Mouse (Mus musculus) liver, embryonic 13.5 days (tissue): ENCODE measurements around the gene Pbx1. TPM values are rescaled to one million over a fixed set of nuclear protein-coding genes. Genes with fewer than 3 reads are reported as not detected.

ENCODE experiments used
- ATAC-seq: fragments of 200-750 bp; cut with Nextera tagmentation; 2 replicates; pipeline ENCODE4 v1.8.0; 2017; ENCODE audit warnings: low read depth, mild to moderate bottlenecking, moderate number of reproducible peaks, moderate library complexity
- DNase-seq: peaks from one replicate; pipeline ENCODE4 v3.0.0; 2022
- H3K27ac ChIP-seq: fragments of 300-500 bp; sonication (generic); 2 replicates; pipeline ENCODE4 v1.5.1; 2015; ENCODE audit warnings: moderate library complexity, mild to moderate bottlenecking, inconsistent platforms
- H3K27me3 ChIP-seq: fragments of 300-500 bp; sonication (generic); 2 replicates; pipeline ENCODE4 v1.6.1; 2015; ENCODE audit warnings: mild to moderate bottlenecking, inconsistent platforms
- H3K36me3 ChIP-seq: fragments of 300-500 bp; sonication (generic); 2 replicates; pipeline ENCODE4 v1.6.1; 2015; ENCODE audit warnings: mild to moderate bottlenecking, inconsistent platforms
- H3K4me1 ChIP-seq: fragments of 300-500 bp; sonication (generic); replicated peaks from 2 replicates; pipeline ENCODE4 v1.6.1; 2015; ENCODE audit warnings: inconsistent platforms
- H3K4me2 ChIP-seq: fragments of 300-500 bp; sonication (generic); 2 replicates; pipeline ENCODE4 v1.6.1; 2015; ENCODE audit warnings: inconsistent platforms, mild to moderate bottlenecking, moderate library complexity
- H3K4me3 ChIP-seq: fragments of 300-500 bp; sonication (generic); replicated peaks from 2 replicates; pipeline ENCODE4 v1.5.1; 2015; ENCODE audit warnings: mild to moderate bottlenecking, inconsistent platforms
- H3K9ac ChIP-seq: fragments of 300-500 bp; sonication (generic); 2 replicates; pipeline ENCODE4 v1.6.1; 2015; ENCODE audit warnings: mild to moderate bottlenecking, inconsistent platforms
- H3K9me3 ChIP-seq: fragments of 300-500 bp; sonication (generic); replicated peaks from 2 replicates; pipeline ENCODE4 v1.6.1; 2016; ENCODE audit warnings: inconsistent platforms
- WGBS: fragments of 180-500 bp; shearing (Covaris S2); methylation state at CpG from one replicate; pipeline ENCODE4 v1.1.7; 2015; ENCODE audit not compliant: insufficient replicate concordance; 5-methylcytosine and 5-hydroxymethylcytosine counted together
- polyA plus RNA-seq: library from polyadenylated mRNA; unstranded; fragments of >200 nt; fragmentation: Nextera tagmentation; extraction: Ambion mirVana; gene quantifications from 2 replicates; pipeline ENCODE4 v1.2.1, GENCODE M21; 2015

Pbx1 gene
- polyA plus RNA-seq, 1 experiment from 2014 or later, result 3.2 TPM

DNA sequence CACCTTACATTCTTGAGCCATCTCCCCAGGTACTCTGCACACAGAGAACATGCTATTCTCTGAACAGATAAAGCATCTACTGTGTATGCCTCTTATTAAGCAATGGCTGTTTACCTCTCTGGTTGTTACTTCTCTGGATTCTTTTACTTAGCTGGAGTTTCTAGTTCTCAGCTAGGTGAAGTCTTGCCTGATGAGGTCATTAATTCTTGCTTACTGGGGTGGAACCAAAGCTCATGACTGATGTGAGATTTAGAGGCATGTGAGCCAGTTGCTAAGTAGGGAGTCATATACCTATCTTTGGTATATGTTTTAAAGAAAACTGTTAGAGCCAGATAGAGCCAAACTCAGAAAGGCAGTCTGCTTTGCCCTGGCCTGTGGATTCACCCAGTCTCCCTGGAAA is 298.4 kb downstream of the Pbx1 start:
- H3K4me3 ChIP-seq, result no peak overlapping the region
- H3K4me1 ChIP-seq, result no peaks in the 10 kb centered on the region
- no peak overlapping the region for H3K9ac ChIP-seq
- H3K27me3 ChIP-seq, result no peaks in the 10 kb centered on the region
- DNase-seq (no peak), ATAC-seq (no peak)
- no peaks in the 10 kb centered on the region for H3K9me3 ChIP-seq
- H3K4me2 ChIP-seq, result no peak overlapping the region
- H3K36me3 ChIP-seq, result no peaks in the 10 kb centered on the region
- H3K27ac ChIP-seq, result no peak overlapping the region

DNA sequence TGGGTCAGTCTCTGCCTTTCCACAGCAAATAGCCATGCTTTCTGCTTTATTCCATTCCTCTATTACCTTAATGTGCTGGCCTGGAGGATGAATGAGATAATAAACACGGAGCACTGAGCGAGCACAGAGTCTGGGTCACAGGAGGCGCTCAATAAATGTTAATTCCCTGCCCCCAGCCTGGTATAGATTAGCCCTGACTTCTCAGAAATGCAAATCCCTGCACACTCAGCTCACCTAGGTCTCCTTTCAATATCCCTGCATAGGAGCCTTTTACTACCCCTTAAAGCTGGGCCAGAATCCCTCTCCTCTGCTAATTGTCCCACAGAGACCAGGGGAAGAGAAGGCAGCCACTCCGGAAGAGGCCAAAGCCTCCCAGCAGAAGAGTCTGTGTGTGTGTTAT is 304.1 kb downstream of the Pbx1 start:
- no peaks in the 10 kb centered on the region for H3K9me3 ChIP-seq
- no peaks in the 10 kb centered on the region for H3K36me3 ChIP-seq
- no peak overlapping the region for H3K4me2 ChIP-seq
- 70% methylated on average over 4 of the region's 4 CpGs for WGBS
- no peaks in the 10 kb centered on the region for H3K4me1 ChIP-seq
- no peaks in the 10 kb centered on the region for H3K27me3 ChIP-seq
- no peak overlapping the region for H3K9ac ChIP-seq
- no peak overlapping the region for H3K27ac ChIP-seq
- DNase-seq (no peak), ATAC-seq (no peak)
- H3K4me3 ChIP-seq, result no peak overlapping the region

DNA sequence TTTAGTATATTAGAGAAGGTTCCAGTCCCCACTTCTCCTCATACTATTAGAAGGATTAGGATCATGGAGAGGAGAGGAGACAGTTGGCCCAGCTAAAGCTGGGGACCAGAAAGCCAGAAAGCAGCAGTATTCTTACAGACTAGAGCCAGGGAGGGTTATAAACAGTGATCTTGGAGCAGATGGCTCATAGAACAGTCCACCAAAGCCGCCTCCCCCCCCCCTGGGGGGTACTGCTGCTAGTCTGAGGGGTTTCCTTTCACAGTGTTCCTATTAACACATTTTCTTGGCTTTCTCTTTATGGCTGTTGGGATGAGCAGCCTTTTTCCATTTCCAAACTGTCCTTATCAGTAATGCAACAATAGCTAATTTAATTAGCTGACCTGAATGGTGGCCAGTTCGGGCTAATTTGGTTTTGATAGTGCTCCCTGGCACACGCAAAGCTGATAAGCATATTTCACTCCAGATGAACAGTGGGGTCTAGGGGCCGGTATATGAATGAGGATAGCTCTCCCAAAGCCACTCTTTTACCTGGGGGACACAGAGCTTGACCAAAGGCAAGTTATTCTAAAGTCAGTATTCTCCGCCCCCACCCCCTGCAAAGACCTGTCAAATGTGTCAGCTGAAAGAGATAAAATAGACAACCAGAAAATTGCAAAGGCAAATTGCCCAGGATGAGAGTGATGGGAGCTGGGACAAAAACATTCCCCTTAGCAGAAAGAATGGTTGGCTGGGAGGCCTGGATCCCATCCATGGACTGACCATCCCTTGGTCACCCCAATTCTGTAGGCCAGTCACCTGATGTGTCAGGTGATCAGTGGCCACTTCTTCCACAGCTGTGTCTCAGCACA is 307.2 kb downstream of the Pbx1 start:
- ATAC-seq (no peak), DNase-seq (no peak)
- H3K9ac ChIP-seq, result no peak overlapping the region
- no peaks in the 10 kb centered on the region for H3K4me1 ChIP-seq
- WGBS, result 49% methylated on average over 5 of the region's 5 CpGs
- H3K27me3 ChIP-seq, result no peaks in the 10 kb centered on the region
- H3K36me3 ChIP-seq, result no peaks in the 10 kb centered on the region
- no peak overlapping the region for H3K4me3 ChIP-seq
- no peak overlapping the region for H3K27ac ChIP-seq
- no peak overlapping the region for H3K4me2 ChIP-seq
- no peaks in the 10 kb centered on the region for H3K9me3 ChIP-seq

DNA sequence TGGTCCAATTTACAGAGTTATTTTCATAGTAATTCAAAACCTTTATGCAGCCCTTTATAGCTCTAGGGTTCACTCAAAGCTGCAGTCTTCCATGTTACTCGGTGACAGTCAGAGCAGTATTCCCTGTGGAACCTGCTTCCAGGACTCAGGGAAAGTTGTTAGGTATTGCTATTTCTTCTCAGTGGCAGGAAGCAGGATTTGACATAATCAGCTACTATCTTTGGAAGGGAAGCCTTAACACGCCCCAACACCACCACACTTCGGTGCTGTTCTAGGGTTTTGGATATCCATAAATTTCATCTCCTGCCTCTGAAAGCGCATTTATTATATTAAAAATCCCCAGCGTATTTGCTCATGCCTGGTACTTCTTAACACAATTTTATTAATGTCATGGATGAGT is 314.0 kb downstream of the Pbx1 start:
- Histone ChIP-seq H3K4me1 (no peaks in the 10 kb centered on the region), H3K9ac (no peak overlapping the region), H3K27me3 (no peaks in the 10 kb centered on the region), H3K27ac (no peak overlapping the region), H3K36me3 (no peaks in the 10 kb centered on the region), H3K4me2 (no peak overlapping the region), H3K4me3 (no peak overlapping the region), H3K9me3 (no peaks in the 10 kb centered on the region)
- no peak for ATAC-seq
- no peak for DNase-seq
- WGBS, result 69% methylated on average over 5 of the region's 5 CpGs

DNA sequence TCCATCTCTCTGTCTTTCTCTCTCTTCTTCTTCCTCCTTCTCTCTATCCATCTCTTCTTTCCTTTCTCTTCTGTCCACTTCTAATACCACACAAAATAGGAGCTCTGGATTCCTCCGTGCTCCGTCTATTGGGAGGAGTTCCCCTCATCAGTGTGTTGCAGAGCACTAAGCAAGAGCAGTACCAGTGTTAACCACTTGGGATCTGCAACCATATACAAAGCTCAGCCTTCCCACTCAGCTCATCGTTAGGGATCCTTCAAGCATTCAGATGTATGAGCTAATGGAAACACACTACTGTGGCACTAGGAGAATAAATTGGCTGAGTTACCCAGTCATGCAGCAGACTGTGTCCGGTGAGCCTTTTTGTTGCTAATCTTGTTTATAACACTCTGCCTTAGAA is 314.7 kb downstream of the Pbx1 start:
- no peaks in the 10 kb centered on the region for H3K27me3 ChIP-seq
- ATAC-seq (no peak), DNase-seq (no peak)
- H3K9me3 ChIP-seq, result no peaks in the 10 kb centered on the region
- no peak overlapping the region for H3K4me3 ChIP-seq
- H3K4me1 ChIP-seq, result no peaks in the 10 kb centered on the region
- H3K27ac ChIP-seq, result no peak overlapping the region
- 59% methylated on average over 4 of the region's 4 CpGs for WGBS
- no peak overlapping the region for H3K4me2 ChIP-seq
- H3K9ac ChIP-seq, result no peak overlapping the region
- no peaks in the 10 kb centered on the region for H3K36me3 ChIP-seq

DNA sequence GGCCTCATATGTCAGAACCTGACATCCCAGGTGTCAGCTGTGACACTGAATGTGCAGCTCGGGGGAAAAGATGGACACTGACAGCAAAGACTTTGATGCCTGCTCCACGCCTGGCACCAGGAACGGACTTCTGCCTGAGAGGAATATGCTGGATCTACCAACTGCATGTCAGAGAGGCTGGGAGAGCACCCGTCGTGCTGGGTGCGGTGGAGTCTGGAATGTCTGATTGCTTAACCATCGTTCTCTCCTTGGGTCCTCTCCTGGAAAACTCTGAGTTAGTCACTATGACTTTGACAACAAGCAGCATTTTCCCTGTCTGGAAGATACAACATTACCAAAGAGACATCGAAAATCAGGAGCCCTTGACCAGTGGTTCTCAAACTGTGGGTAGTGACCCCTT is 322.3 kb downstream of the Pbx1 start:
- no peaks in the 10 kb centered on the region for H3K9me3 ChIP-seq
- ATAC-seq (no peak), DNase-seq (no peak)
- H3K27me3 ChIP-seq, result no peaks in the 10 kb centered on the region
- no peak overlapping the region for H3K4me3 ChIP-seq
- H3K4me2 ChIP-seq, result no peak overlapping the region
- H3K9ac ChIP-seq, result no peak overlapping the region
- no peaks in the 10 kb centered on the region for H3K4me1 ChIP-seq
- no peaks in the 10 kb centered on the region for H3K36me3 ChIP-seq
- WGBS, result 64% methylated on average over 8 of the region's 8 CpGs
- no peak overlapping the region for H3K27ac ChIP-seq

DNA sequence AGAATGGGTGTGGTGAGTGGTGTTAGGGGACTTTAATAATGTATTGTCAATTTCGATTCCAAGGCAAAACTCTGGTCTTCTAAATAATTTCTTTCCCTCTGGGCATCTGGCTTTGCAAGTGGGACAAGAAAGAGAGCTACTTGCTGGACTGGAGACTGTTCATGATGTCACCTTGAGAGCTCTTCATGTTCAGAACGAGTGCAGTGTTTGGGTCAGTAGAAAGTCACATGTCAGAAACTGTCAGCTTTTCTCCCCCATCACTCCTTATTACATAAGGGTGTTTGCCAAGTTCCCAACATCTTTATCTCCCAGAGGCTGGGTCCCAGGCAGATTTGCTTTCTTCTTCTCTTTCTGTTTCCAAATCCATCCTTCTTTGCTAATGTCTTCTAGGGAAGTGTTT is 328.2 kb downstream of the Pbx1 start:
- Histone ChIP-seq H3K27me3 (no peaks in the 10 kb centered on the region), H3K27ac (no peak overlapping the region), H3K4me2 (no peak overlapping the region), H3K9me3 (no peaks in the 10 kb centered on the region), H3K36me3 (no peaks in the 10 kb centered on the region), H3K9ac (no peak overlapping the region), H3K4me3 (no peak overlapping the region), H3K4me1 (no peaks in the 10 kb centered on the region)
- ATAC-seq, result no peak
- DNase-seq, result no peak
- 43% methylated on average over 2 of the region's 2 CpGs for WGBS

DNA sequence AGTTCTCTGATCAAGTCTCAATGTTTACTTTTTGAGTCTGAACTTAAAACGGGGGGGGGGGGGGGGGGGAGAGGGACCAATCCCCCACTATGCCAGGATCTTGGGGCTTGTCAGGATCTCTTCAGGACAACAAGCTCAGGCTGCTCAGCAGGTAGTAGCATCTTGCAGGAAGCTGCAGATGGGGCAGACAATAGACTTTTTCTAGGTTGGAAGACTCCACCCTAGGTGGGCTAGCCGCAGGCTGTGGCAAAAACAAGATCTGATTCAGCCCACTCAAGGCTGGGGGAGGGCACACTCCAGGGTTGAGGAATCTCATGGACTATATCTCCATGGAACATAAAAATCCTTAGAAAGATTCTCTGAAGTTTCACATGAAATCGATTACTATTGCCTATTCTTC is 330.6 kb downstream of the Pbx1 start:
- H3K36me3 ChIP-seq, result no peaks in the 10 kb centered on the region
- 62% methylated on average over 3 of the region's 3 CpGs for WGBS
- DNase-seq, result no peak

DNA sequence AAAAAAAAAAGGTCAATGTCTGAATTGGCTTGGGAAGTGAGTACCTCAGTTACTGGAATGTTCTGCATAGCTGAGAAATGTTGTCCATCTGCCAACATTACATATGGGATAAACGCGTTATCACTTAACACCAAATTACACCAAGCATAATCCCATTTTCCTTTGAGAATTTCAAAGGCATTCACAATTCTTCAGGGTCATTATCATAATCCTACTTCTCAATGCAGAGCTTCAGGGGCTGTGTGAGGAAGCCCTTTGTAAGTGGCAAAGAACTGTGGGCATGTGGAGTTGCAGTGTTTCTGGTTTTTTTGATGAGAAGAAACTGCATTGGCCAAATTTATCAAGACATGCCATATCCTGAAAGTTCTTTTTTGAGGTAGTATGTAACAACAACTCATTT is 333.3 kb downstream of the Pbx1 start:
- no peak overlapping the region for H3K9ac ChIP-seq
- H3K27me3 ChIP-seq, result no peaks in the 10 kb centered on the region
- WGBS, result 84% methylated on average over 2 of the region's 2 CpGs
- DNase-seq, result no peak
- H3K4me3 ChIP-seq, result no peak overlapping the region
- no peak overlapping the region for H3K4me2 ChIP-seq
- H3K9me3 ChIP-seq, result no peaks in the 10 kb centered on the region
- H3K36me3 ChIP-seq, result no peaks in the 10 kb centered on the region
- no peak overlapping the region for H3K27ac ChIP-seq
- no peaks in the 10 kb centered on the region for H3K4me1 ChIP-seq
- no peak for ATAC-seq

More for the DNA sequence above, 330.6 kb downstream of the Pbx1 start:
- Histone ChIP-seq H3K9me3 (no peaks in the 10 kb centered on the region), H3K9ac (no peak overlapping the region), H3K27me3 (no peaks in the 10 kb centered on the region), H3K27ac (no peak overlapping the region), H3K4me1 (no peaks in the 10 kb centered on the region), H3K4me3 (no peak overlapping the region), H3K4me2 (no peak overlapping the region)
- ATAC-seq, result no peak

DNA sequence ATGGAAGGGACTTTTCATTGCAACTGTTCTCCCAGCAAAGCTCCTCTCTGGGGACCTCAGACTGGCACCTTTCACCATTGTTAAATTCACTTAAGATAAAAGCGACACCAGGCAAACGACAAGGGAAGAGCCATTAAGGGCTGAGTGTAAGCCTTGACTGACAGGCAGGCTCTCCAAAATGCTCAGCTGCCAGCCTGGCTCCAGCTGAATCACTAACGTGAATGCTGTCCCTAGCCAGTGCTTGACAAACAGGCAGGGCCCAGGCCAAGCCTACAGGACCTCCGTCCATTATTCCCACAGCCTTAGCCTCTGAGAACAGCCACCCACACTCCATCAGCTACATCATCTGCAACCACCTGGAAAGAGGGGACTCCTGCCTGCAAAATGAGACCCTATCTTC is 337.4 kb downstream of the Pbx1 start:
- no peaks in the 10 kb centered on the region for H3K27me3 ChIP-seq
- no peak overlapping the region for H3K4me3 ChIP-seq
- H3K27ac ChIP-seq, result no peak overlapping the region
- no peaks in the 10 kb centered on the region for H3K9me3 ChIP-seq
- ATAC-seq (no peak), DNase-seq (no peak)
- no peaks in the 10 kb centered on the region for H3K36me3 ChIP-seq
- no peaks in the 10 kb centered on the region for H3K4me1 ChIP-seq
- H3K9ac ChIP-seq, result no peak overlapping the region
- no peak overlapping the region for H3K4me2 ChIP-seq
- 39% methylated on average over 4 of the region's 4 CpGs for WGBS

DNA sequence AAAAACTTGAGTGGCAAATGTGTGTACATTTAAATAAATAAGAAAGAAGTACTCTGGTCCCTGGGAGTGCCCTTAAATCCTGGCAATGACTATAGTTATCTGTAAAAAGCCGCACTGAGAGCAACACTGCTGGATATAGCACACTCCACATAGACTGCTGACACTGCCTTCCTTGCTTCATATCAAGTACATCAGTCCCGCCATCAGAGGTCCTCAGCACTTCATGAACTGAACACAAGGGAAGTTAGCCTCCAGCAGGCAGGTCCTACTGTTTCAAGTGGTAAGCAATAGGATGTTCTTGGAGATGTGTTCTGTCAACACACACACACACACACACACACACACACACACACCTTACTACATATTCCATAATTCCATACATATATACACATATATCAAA is 339.0 kb downstream of the Pbx1 start:
- no peak for ATAC-seq
- Histone ChIP-seq H3K4me2 (no peak overlapping the region), H3K4me3 (no peak overlapping the region), H3K27ac (no peak overlapping the region), H3K9ac (no peak overlapping the region), H3K9me3 (no peaks in the 10 kb centered on the region), H3K36me3 (no peaks in the 10 kb centered on the region), H3K4me1 (no peaks in the 10 kb centered on the region), H3K27me3 (no peaks in the 10 kb centered on the region)
- 47% methylated on average over 2 of the region's 2 CpGs for WGBS
- DNase-seq, result no peak

DNA sequence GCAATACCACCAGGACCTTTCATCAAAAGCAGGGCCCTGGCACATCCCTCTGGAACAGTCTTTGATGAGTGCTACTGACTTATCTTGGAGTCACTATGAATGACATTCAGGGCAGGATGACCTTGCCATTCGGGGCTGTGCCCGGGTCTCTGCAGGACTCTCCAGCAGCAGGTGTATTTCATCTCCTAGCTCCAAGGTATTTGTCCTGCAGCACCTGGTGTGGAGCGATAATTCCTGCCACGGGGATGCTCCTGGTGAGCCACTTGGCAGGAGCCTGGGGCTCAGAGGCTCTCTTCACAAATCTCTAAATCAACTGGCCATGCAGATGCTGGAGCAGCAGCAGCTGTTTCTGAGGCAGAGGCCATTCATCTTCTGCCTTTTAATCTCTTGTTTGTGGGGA is 340.4 kb downstream of the Pbx1 start:
- Histone ChIP-seq H3K4me2 (no peak overlapping the region), H3K27me3 (no peaks in the 10 kb centered on the region), H3K27ac (no peak overlapping the region), H3K4me1 (no peaks in the 10 kb centered on the region), H3K9ac (no peak overlapping the region), H3K4me3 (no peak overlapping the region), H3K36me3 (no peaks in the 10 kb centered on the region), H3K9me3 (no peaks in the 10 kb centered on the region)
- ATAC-seq (no peak), DNase-seq (no peak)
- WGBS, result 47% methylated on average over 4 of the region's 4 CpGs
